Mouse (Mus musculus) 3134 (cell line): ENCODE measurements around the gene Timm9.

ENCODE experiments used
- DNase-seq: peaks from one replicate; pipeline ENCODE4 v3.0.0-alpha.2; 2011; ENCODE audit warnings: low spot score; ENCODE audit not compliant: insufficient read length; ENCODE audit errors: extremely low read depth

Timm9 gene

GRCm38 (mm10) chr12:71136130-71136973 is at the start of gene Timm9, which contains the start of gene 2700049A03Rik:
Gene Timm9 (minus strand): TSS chr12:71136684.
Gene 2700049A03Rik (plus strand): TSS chr12:71136848.
- peak; percentile 79 for DNase-seq

DNA sequence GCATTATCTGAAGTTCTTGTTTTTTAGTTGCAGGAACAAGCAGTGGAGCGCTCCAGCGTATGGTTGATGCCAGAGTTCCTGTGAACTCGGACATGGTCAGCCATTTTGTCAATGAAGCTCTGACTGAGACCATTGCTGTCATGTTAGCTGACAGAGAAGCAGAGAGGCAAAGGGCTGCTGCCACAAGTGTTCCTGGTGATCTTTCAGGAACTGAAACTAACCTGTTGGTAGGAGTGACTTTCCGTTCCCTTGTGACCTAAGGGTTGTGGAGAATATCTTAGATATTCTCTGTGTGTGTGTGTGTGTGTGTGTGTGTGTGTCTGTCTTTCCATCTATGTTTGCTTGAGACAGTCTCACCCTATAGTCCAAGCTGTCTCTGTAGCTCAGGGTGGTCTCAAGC is 47.9 kb upstream of the Timm9 start:
- DNase-seq = no peak

GRCm38 (mm10) chr12:71183736-71184135 is 47.3 kb upstream of the Timm9 start:
- DNase-seq = no peak

GRCm38 (mm10) chr12:71169911-71170310 is 33.4 kb upstream of the Timm9 start:
- DNase-seq = no peak

DNA sequence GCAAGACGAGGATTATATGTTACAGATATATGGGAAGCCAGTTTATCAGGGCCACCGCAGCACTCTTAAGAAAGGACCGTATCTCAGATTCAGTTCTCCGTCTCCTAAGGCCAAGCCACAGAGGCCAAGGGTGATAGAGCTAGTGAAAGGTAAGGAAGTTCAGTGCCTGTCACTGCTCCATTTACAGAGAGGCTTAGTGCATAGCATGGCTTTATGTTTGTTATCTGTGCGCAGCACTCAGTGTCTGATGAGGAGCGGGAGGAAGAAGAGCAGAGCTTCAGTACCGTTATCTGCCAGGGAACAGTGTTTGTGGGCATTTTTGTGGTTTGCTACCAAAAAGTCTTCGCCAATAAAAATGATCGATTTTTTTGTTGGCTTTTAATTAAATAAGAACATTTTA is 27.9 kb upstream of the Timm9 start:
- DNase-seq = no peak

DNA sequence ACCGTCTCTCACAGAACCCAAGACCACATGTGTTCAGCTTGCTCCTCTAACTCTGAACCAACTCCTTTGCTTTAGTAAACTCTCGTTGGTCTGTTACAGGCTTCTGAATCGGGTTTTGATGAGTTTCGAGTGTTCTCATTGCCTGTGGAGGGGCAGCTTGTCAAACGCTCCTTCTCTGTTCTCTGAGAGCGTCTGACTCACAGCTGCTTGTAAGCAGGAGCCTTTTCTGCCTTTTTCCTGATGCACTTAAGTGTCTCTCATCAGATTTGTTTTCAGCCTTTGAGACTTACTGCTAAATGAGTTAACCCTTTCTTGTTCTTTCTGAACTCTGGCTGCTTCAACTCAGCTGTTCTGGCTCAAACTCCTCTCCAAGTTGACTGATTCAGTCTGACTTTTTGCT is 21.5 kb upstream of the Timm9 start:
- DNase-seq = no peak

- no peak for DNase-seq
Measured at GRCm38 (mm10) chr12:71154979-71155378, 18.5 kb upstream of the Timm9 start.

DNA sequence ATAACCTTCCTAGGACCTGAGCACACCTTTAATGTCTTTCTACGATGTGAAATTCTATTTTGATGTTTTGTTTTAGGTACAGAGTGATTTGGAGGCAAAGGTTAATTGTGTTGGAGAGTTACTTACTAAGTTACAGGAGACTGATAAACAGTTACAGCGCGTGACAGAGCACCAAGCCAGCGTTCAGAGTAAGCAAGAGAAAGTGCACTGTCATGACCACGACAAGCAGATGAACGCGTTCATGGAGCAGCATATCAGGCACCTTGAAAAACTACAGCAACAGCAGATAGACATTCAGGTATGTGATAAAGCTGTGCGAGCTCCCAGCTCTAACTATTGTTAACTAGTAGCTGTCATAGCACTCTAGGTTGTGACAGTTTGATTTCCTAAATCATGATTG is 13.7 kb upstream of the Timm9 start:
- no peak for DNase-seq

GRCm38 (mm10) chr12:71149456-71149855 is 13.0 kb upstream of the Timm9 start:
- no peak for DNase-seq

DNA sequence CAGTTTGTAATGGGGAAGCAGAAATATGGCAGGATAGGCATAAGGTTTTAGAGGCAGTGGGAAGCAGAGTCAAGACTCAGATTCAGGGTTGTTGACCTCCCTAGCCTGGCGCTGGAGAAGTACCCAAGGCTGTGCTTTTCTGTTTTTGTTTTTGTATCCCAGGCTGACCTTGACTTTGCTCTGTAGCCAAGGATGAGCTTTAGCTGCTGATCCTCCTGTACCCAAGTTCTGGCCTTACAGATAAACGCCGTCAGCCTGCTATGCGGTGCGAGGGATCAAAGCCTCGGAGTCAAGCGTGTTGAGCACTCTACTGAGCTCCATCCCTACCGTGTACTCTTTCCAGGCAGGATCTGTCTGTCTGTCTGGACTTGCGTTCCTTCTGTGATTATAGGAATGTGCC is 12.3 kb upstream of the Timm9 start:
- DNase-seq = no peak

DNA sequence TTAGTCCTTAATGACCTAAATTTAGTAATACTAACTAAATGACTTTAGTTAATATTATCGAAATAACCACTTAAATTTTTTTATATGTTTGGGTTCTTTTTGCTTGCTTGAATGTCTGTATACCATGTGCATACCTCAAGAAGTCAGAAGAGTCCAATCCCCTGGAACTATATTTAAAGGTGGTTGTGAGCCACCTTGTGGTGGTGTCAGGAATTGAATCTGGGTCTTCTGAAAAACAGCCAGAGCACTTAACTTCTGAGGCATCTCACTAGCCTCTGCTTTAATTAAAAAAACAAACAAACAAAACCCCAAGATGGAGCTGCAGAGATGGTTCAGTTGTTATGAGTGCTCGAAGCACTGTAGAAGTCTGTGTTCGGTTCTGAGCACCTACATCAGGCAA is 11.2 kb upstream of the Timm9 start:
- no peak for DNase-seq

DNA sequence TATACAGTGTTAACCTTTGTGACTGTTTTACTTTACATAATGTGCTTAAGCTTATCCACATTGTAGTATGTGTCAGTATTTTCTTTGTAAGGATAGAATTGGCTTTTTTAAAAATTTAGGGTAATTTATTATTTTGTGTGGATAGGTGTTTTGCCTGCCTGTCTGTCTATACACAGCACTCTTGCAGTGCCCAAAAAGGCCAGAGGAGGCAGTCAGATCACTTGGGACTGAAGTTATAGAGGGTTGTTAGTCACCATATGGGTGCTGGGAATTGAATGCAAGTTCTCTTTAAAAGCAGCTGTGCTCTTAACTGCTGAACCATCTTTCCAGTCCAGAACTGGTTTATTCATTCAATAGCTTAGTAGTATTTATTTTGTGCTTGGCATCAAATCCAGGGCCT is 4.7 kb upstream of the Timm9 start:
- DNase-seq = no peak

DNA sequence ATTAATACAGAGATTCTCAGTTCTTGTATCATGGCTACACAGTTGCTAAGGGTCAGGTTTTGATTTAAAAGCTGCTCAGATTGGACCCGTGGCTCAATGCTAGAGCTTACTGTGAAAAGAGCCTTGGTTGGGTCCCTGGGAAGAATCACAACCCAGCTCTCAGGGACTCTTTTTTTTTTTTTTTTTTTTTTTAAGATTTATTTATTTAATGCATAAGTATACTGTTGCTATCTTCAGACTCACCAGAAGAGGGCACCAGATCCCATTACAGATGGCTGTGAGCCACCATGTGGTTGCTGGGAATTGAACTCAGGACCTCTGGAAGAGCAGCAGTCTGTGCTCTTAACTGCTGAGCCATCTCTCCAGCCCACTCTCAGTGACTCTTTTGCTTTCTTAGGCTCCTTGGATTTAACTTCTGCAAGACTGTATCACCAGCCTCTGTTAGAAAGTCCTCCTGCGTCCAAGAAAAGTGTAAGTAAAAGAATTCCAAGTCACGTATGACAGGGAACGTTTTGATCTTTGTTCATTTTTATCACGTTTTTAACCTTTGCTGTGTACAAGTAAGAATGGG is 2.9 kb upstream of the Timm9 start:
- no peak for DNase-seq

DNA sequence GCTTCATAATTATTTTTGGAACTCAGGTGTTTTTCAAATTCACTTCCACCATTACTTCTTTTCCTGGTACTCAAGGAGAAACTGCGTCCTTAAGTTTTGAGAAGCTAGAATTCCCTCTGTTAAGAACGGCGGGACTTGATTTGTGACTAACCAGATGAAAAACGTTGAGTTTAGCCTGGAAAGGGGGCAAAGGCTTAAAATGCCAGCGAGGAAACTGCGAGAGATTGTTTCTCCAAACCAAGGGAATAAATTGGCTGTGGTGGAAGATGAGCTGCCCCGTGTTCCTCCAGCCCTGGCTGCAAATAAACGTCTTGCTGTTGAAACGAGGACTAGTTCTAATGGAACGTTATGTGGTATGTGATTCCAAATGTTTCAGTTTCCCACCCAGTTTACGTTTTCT is 1.2 kb upstream of the Timm9 start:
- DNase-seq = no peak

DNA sequence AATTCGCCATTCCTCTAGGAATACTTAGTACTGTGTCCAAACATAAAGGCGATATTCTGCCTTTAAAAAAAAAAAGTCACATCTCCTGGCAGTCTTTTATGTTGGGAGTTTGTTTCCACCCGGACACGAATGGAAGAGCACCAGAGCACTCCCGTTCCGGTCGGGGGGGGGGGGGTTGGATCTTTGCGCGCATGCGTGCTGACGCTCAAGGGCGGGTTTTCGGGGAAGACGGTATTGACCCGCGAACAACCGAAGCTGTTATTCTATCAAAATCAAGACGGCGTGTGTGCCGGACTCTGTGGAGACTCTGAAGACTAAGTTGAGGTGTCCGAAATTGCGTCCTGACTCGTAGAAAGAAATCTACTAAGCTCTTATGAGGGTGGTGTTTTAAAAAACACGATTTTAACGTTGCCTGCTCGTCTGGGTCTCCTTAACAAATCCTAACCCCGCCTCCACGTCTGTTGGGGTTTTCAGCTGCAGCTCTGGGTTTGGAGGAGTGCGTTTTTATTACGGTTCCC is 549 bp upstream of the Timm9 start:
- peak; percentile 83 for DNase-seq

GRCm38 (mm10) chr12:71135581-71135980 is 903 bp downstream of the Timm9 start:
- DNase-seq = no peak

DNA sequence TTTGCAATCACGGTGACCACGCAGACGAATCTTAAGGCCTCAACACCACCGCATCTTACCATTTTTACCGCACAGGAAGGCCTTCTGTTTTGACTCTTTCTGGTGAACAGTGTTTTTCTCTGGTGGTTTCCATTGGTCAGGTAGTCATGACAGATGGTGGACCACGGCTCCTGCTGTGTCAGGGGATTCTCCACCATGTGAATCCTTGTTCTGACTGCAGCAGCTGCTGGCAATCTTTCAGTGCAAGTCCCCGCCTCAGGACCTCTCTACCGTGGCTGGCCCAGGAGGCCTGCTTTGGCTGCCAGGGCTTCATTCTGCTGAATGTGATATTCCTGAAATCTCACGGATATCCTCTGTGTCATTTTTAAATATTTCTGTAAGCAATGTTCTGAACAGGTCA is 13.2 kb downstream of the Timm9 start:
- no peak for DNase-seq

- DNase-seq = no peak
Measured at GRCm38 (mm10) chr12:71122731-71123130, 13.8 kb downstream of the Timm9 start.

DNA sequence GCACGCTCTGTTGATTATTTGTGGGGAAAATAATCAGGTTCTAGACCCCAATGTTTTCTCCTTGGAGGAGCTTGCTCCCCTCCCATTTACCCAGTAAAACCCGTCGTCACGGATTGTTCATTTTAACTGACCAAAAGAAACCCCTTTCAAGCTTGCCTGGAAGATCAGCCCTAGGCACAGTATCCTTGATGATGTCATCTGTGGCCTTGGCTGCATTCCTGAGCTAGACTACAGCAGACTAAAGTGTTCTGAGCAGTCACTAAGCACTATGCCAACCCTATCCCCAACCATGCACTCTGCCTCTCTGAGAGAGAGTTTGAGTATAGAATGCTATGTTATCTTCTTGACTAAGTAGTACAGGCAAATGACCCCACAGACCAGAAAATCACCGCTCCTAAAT is 20.1 kb downstream of the Timm9 start:
- no peak for DNase-seq

- no peak for DNase-seq
Measured at GRCm38 (mm10) chr12:71113675-71114288, 22.7 kb downstream of the Timm9 start.

GRCm38 (mm10) chr12:71113074-71113473 is 23.4 kb downstream of the Timm9 start:
- DNase-seq = no peak

DNA sequence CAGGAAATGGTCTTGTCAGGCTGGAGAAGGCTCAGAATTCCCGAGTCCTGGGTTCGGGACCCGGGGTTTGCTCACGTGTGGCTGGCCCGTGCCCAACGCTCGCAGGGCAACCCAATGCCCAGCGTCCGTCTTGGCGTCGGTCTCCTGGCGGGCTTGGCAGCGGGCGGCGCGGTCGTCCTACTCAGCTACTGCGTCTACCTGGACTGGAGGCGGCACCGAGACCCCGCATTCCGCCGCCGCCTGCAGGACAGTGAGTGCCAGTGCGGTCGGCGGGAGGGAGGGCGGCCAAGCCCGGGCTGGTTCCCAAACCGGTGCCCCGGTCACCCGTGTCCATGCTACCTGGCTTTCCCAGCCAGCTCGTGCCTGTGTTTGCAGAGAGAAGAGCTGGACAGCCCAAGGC is 25.2 kb downstream of the Timm9 start, which contains the start of gene Tomm20l:
Tomm20l (plus strand) TSS at position 98 of the 400 bp plus-strand sequence.
- DNase-seq = no peak
